Mouse (Mus musculus) lung, adult 18-20 months (tissue): ENCODE results near the gene Peli2.
"Not testable (repeated sequence)": the region's sequence is repeated elsewhere in the genome, so short reads cannot be mapped to it uniquely, and the experiment has no call there.

Experiments
- DNase-seq, 2 experiments: peaks; one replicate each; pipeline ENCODE4 v3.0.0; 2022; ENCODE audit warnings: mixed read lengths in 2 of 2

Gene Peli2

DNA sequence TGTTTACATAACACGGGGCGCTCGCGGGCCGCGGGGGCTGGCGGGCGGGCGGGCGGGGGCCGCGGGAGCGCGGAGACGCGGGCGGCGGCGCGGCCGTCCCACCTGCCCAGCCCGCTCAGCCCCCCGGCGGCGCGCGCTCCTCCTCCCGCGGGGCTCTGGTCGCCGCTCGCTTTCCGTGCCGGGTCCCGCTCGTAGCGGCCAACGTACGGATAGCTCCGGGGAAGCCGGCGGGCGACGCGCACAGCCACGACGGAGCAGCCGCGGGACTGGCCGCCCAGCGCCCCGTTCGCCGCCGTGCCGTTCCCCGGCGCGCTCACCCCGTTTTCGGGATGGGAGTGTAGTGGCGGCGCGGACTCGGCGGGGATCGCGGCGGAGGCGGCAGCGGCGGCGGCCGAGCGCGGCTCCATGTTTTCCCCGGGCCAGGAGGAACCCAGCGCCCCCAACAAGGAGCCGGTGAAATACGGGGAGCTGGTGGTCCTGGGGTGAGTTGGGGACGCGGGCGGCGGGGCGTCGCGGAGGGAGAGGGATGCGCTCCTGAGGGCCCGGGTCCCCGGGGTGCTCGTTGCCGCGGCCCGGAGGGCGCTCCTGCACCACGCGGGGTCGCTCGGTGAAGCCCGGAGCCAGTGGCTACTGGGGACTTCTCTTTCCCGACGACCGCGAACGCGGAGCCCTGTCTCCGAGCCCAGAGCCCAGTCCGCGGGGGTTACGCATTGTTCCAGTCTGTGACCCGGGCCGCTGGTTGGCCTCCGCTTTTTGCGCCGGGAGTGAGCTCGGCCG, at the start of gene Peli2:
Gene Peli2, plus strand, starts transcription at position 72 of the 777 bp plus-strand sequence.
- DNase-seq: peak; percentile 67 to 69

DNA sequence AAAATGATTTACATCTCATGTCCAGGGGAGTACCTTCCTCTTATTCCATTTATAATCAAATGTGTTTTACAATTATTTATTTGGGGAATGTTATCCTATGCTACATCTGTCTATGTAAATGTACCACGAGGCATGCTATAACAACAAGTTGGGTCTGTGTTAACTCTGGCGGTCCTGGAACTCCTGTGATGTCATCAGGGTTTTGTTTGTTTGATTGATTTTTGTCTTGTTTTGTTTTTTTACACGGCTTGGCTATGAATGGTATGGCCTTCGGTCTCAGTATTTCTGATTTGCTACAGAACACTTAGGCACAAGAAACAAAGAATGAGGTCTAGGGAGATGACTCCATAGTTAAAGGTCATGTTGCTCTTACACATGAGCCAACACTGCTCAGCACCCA, 48.5 kb upstream of the Peli2 start:
- DNase-seq: no peak

DNA sequence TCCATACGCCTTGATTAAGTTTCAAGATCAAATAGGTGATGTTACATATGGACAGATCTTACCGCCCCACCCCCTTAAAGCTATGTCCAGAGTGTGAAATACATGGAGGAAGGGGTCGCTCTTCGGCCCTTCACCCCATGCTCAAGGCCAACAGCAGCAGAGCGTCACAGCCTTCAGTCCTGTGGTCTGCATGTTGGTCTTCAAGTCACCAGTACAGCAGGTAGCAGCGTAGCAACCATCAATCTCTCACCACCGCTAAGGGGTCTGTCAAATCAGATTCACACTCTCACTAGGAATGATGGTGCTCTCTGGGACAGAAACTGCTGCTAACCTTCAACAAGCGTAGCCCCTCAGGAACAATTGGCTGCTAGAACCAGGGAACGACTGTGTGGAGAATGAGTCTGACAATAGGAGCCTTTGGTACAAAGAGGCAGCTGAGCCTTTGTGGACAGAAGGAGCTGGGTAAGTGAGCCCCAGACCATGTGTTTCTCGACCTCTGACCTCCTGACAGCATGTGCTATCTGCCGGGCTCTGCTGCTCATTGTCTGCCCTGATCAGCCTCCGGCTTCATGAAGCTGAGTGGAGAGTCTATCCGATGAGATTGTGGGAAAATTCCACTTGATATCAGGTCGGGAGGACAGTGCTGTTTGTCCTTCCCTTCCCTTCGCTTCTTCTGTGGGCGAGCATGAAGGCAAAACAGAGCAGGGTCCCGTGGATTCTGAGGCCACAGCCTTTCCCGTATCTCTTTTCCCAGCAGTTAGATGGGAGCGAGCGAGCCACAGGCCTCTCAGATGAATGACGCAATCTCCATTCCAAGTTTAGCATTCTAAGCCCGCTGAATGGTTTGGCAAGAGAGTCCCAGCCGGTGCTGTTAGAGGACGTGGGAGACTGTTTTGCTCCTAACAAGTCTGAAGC, 47.1 kb upstream of the Peli2 start:
- peak; percentile 36 to 48 for DNase-seq

DNA sequence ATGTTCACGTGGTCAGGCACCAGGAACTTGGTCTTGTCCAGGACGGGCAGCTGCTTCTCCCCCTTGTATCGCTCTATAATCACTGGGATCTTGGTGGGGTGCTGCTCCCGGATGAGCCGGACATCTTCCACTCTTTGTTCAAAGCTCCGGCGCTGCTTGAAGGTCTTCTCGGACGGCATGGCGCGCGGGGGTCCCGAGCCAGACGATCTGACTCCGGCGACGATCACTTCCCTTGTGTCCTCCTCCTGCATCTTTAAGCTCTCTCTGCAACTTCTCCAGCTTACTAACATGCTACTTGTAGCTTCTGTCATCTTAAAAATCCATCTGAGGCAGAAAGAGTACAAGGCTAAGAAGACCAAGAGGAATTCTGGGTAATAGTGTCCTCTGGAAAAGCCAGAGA, 41.0 kb upstream of the Peli2 start:
- not testable (repeated sequence) for DNase-seq

DNA sequence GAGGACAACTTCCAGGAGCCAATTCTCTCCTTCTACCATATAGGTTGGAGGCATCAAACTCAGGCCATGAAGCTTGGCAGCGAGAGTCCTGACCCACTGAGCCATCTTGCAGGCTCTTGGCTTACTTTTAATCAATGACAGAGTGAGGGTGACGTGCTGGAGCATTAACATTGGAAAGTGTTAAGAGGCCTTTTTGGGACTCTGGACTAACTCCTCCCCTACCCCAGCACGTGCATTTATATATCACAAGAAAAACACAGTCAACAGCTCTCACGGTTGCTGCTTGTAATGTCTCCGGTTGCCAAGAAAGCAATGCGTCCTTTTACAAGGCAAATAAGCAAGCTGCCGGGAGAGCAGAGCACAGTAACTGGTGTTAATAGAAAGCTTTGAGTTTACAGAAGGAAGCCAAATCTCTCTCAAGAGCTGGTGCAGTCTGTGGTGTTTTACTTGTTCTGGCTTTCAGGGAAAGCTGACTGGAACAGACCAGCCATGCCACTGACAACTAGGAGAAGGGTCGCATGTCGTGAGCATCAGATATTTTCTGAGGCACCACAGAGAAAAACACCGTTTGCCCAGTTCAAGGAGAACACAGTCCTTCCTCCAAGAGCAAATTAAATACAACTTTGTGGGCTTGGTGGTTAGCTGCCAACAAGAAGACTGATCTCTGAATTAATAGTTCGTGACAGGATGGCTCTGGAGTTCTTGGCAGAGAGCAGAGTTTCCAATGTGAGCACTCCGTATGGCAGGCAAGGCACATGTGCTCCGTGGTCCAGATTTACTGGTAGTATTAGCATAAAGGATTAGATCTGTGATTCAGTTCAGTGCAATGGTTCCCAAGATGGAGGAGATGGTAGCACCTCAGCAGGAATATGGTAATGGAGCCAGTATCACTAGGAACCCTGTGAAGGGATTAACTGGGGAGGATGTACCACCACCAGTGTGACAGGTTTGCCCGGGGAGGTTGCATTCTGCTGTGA, 36.5 kb upstream of the Peli2 start:
- DNase-seq: no peak

DNA sequence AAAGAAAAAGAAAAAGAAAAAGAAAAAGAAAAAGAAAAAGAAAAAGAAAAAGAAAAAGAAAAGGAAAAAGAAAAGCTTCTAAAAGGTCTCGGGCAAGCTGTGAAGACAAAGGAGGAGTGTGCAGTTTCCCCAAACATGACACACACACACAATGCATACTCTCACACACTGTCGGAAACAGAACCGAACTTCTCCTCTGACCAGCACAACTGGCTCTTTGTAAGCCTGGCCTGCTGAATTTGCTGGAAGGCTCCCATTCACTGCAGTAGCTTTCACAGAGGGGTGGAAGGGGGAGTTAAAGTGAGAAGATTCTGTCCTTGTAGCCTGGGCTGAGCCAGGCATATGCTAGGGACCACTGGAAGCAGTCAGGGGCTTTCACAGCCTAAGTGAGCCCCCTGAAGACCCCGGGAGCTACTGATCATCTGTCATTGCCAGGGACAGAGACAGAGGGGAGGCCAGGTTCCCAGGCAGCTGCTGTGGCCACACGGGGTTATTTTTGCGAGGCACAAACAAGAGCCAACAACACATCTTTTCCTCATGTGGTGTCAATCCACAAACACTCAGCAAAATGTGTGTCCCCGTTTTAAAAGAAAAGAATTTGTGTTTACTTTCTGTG, 33.8 kb upstream of the Peli2 start:
- no peak for DNase-seq

DNA sequence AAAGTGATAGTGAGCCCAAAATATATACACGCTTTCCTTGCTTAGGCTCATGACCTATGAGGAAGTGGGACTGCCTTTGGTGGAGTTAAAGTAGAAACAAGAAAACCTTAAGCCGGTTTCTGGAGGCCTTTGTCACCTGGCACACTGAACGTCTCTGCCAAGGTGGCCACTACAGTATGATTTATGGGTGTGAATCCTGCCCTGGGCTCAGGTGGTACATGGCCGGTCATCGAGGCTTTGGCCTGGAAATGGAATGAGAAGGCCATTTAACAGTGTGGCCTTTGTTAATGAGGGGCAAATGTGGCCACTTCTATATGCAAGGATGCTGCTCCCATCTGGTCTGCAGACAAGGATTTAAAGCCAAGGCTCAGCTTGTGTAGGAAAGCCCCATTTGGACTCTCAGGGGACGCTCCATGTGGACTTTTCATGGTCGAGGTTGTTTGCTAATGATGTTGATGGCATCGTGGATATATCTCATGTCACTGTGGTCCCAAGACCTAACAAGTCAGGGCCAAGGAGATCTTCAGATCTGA, 33.3 kb upstream of the Peli2 start:
- DNase-seq: no peak

DNA sequence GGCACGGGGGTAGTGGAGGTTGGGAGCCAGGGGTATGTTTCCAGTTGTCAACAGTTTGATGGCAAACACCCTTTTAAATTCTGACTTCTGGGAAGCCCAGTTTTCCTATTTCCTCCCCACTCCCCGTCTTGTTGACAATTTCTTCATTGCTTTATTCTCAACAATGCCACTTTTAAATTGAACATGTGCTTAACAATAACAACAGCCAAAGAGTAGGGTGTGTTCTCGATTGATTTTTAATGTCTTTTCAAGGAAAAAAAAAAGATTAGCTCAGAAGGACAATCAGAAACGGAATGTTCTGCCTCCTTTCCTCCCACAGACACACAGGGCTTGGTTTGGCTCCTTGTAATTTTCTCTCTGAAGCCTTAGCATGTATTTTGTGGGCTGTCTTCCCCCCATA, 30.2 kb upstream of the Peli2 start:
- no peak for DNase-seq

DNA sequence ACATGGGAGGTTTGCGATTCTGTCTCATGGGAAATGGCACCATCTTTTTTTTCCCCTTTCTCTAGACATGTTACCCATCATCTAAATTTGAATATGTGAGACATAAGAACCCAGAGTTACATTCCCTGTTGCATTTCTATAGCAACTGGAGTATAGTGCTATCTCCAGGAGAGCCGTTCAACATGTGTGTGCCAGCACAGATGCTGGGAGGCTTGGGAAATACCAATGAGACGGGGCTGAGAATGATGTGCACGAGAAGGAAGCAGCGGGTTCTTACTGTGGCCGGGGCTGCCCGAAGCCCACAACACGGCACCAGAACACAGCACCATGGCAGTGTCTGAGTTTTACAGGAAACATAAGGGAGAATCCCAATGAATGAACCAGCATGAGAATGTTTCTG, 29.5 kb upstream of the Peli2 start:
- no peak for DNase-seq

DNA sequence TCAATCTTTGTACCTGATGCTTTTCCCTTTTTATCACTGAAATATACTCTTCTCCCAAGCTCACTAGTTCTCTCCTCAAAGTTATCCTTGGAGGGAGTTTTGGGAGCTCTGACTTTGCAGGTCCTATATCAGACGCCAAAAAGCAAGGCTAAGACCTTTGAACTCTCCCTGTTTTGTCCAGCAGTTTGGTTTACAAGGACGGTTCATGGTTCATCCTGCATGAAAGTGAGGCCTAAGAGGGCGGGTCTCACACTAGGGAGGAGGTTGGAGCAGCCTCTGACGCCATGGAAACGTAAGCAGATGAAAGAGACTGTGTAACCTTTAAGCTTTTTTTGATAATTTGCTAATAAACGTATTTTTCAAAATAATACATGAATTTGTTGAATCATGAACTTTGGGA, 22.4 kb upstream of the Peli2 start:
- no peak for DNase-seq

DNA sequence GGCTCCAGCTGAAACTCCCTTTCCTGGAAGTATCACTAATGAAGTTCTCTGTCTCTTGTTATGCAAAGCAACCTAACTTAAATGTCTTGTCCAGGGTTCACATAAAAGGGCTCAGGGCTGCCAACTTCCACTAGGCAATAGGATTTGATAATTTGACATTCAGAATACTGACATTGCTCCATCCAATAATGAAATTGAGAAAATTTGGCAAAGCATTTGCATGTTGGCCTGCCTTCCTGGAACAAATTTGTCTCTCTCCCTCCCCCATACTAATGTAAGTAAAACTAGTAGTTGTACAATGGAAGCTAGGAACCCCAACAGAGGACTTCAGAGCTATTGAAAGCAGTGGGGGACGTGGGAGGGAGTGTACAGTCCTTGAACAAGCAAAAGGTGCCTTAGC, 21.3 kb upstream of the Peli2 start:
- no peak for DNase-seq

DNA sequence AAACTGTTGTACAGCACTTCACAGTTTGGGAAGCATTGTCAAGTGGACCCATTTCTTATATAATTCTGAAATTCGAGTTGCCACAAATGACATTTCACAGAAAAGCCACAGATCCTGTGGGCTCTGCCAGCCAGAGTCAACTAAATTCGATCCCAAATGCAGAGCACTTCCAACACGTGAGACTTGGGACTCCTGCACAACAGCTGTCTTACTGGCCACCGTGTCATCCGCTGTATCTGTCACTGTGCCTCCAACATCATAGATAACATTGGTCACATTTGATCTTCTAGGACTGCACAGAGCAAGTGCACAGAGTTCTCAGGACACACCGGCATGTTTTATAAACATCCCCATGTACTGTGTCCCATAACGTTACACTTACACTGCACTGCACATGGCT, 14.2 kb upstream of the Peli2 start:
- DNase-seq: no peak

DNA sequence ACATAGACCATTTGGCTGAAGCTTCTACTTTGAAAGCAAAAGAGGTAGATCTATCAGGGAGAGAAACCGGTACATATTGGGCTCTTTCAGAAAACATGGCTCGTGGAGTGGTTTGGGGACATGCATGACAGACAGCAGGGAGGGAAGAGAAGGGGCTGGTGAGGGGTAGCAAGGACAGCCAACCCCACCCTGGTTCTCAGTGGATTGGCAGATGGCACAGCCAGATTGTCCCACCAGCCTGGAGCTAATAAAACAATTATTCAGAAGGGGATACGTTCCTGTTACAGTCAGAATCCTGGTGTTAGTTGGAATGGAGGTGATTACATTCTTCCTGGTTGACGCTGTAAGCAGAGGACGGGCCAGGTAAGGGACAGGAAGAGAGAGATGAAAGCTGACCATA, 2.6 kb upstream of the Peli2 start:
- DNase-seq: no peak

DNA sequence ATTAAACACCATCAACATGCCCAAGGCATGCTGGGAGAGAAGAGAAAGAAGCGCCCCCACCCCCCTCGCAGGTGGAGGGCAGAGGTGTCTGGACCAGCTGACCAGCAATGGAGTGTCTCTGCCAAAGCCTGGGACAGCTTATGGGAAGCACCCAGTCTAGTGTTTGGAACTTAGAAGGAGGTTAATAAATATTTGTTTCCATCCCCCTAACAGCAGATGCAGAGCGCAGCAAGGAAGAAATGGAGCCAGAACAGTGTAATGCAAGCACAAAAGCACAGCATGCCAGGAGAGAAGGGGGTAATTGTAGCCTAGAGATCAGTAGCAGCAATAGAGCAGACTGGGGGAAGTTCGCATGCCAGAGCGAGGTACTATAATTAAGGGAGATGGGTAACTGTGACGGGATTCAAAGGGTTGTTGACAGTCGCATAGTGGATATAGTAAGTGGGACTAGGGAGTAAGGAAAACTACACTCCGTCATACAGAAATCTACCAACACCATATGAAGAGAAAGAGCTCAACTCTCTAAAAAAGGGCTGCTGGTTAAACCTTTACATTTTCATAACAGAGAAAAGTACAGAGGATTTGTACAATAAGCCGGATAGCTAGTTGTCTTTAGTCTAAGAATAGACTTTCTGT, 1.5 kb upstream of the Peli2 start:
- no peak for DNase-seq

DNA sequence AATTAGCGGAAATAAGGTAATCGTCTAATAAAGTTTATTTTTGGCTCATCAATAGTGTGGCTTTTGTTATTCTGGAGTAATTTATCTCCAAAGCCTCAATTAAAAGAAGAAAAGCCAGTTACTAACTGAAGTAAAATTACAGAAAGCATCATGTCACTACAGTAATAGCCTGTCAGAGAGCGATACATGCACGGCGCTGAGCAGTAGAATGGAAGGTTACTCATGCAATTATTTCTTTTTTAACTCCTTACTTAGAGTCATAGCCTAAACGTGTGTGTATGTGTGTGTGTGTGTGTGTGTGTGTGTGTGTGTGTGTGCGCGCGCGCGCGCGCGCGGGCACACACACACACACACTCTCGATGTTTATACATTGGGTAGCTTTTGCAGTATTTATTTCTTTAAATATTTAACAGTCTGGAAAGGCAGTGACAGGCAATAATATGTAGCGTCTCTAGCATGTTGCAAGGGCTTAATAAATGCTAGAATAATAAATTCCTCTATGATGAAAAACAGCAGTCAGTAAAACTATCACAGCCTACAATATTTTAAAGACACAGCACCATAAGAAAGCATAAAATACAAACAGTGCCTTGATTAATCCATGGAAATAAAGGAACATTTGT, 864 bp upstream of the Peli2 start:
- DNase-seq: no peak

DNA sequence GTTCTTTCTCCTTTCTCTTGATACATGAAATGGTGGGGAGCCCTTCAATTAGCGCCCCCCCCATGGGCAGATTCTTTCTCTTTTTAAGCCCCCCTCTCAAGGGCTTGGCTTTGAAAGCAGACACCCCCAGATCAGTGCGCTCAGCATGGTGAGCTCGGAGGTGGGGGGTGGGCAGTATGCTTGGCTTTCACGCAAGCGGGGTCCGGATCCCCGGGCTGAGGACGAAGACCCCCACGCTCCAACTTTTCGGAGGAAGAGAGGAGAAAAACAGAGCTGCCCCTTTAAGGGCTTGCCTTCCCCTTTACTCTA, 226 bp upstream of the Peli2 start:
- DNase-seq: peak in 1 of 2 experiments; percentile 50

DNA sequence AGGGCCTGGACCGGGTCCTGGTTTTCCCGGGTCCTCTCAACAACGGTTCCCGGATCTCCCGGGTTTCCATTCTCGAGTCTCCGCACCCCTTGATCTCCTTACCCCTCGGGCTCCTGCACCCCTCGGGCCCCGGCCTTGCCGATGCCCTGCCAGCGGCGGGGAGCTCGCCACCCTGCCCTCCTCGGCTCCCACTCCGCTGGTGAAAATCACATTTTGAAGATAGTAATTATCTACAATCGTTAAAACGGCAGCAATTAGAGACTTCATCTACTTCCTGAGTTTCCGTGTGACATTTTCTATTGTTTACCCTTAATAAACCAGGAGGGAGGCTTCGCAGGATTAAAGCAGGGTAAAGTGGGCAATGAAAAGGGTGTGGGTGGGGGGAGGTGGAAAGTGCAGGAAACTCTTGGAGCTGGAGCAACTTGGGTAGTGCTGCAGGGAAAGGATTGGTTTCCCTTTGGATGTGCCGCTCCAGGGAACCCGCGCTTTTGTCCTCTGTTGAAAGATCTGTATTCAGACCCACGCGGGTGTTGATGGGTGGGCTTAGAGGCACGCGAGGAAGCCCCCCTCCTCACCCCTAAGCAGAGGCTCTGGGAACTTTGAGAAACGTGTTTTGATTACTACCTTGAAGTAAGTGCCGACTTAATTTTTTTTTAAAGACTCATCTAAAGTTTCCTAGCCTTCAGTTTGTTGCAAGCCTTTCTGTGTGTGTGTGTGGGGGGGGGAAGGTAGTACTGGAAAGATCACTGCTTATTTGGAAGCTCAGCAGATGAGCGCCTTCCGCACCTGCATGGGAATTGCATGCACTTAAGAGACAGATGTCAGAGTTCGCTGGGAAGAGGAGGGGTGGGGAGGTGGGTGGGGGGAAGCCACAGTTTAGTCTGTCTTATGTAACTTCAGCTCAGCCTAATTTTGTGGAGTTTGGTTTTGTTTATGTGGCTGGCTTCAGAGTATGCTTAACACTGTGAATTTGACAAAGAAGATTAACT, 1.2 kb downstream of the Peli2 start:
- no peak for DNase-seq

DNA sequence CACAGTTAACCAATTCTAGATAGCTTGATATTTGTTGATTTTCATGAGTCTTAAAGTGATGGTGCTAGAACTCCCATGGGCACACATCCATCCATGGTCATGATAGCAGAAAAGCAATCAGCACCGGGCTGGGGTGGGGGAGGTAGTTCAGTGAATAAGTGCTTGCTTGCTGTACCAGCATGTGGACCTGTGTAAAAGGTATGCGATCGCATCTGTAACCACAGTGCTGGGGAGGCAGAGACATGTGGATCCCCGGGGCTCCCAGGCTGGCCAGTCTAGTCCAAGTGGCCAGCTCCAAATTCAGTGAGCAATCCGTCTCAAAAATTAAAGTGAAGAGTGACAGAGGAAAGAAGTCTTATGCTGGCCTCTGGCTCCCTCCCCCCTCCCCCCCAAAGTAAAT, 3.4 kb downstream of the Peli2 start:
- DNase-seq: no peak

DNA sequence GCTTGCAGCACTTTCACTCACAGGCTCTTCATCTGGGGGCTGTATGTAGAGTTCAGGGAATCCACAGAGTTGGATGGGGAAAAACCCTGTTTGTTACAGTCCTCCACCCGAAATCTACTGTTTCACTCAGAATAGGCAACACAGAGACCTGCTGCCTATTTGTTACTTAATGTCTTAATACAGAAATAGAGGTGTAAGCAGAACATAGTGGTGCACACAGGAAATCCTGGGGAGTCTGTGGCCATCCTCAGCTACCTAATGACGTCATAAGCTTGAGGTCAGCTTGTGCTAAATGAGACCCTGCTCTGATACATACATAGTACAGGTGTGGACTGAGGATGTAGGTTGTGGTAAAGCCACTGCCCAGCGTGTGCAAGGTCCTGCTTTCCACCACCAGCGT, 4.2 kb downstream of the Peli2 start:
- DNase-seq: no peak

DNA sequence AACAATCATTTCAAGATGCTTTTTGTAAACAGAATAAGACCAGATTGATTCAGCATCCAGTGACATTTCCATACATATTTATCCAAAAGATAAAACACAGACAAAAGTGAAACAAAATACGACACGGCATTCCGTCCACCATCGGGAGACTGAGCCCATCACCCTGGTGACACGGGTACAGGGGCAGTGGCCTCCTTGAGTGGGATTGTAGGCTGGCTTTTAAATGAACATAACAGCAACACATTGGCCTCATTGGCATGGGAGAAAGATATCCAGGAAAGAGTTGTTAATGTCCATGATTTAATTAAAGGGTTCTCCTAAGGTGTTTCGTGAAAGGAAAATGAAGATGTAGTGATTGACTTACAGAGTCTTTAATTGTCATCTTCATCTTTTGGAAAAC, 5.3 kb downstream of the Peli2 start:
- no peak for DNase-seq
